ENCODE assay signal across 17 mouse cellular contexts in the genomic region with DNA sequence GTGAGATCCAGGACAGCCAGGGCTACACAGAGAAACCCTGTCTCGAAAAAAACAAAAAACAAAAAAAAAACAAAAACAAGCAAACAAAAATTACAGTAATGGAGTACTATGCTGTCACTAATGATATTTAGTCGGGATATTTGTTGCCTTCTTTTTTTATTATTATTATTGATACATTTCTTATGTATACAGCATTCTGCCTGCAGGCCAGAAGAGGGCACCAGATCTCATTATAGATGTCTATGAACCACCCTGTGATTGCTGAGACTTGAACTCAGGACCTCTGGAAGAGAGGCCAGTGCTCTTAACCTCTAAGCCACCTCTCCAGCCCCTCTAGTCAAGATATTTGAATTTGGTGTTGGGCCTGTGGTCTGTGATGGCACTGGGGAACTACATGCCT. TPM values are rescaled to one million over a fixed set of nuclear protein-coding genes. Genes with fewer than 3 reads are reported as not detected.
DNase-seq lines count a peak whose midpoint lies in the region; ATAC-seq and TF ChIP-seq lines count a peak whose summit lies in the region.
"Had no signal": no experiment of that assay in that cellular context is flagged by ENCODE, and none has a peak within 500 bp of the region (broad histone marks: within the 10 kb centered on the region; RNA-seq: fewer than 3 reads in every experiment).

No protein-coding gene starts in this region.

- H3K4me1 ChIP-seq in intestine, postnatal 0 days (replicated peaks; ENCODE audit: control insufficient read depth, insufficient read depth, low read length) = no peaks in the 10 kb centered on the region
- H3K4me1 ChIP-seq in intestine, embryonic 16.5 days (ENCODE audit: control insufficient read depth, insufficient read depth, low read length) = no peaks in the 10 kb centered on the region
- no peaks in the 10 kb centered on the region for H3K4me1 ChIP-seq in thymus, adult 2 months (replicated peaks; ENCODE audit: control insufficient read depth, insufficient read depth, low read length)
- H3K4me1 ChIP-seq in cortical plate, adult 2 months (ENCODE audit: control insufficient read depth, insufficient read depth, low read length) = no peaks in the 10 kb centered on the region
- H3K4me1 ChIP-seq: embryonic facial prominence, embryonic 15.5 days; forebrain, embryonic 13.5 days; hindbrain, embryonic 15.5 days; neural tube, embryonic 12.5 days had no signal

- no peak for ATAC-seq in intestine, postnatal 0 days
- ATAC-seq in intestine, embryonic 16.5 days = no peak
- ATAC-seq: forebrain, embryonic 13.5 days had no signal

- H3K36me3 ChIP-seq in intestine, postnatal 0 days (ENCODE audit: control insufficient read depth, insufficient read depth) = no peaks in the 10 kb centered on the region
- no peaks in the 10 kb centered on the region for H3K36me3 ChIP-seq in intestine, embryonic 16.5 days (ENCODE audit: control insufficient read depth, insufficient read depth, low read length)
- H3K36me3 ChIP-seq in thymus, adult 2 months (ENCODE audit: control insufficient read depth, insufficient read depth, low read length) = no peaks in the 10 kb centered on the region
- no peaks in the 10 kb centered on the region for H3K36me3 ChIP-seq in splenic B cell, adult 2 months (ENCODE audit: control insufficient read depth, insufficient read depth, low read length, poor library complexity, severe bottlenecking)
- H3K36me3 ChIP-seq: embryonic facial prominence, embryonic 15.5 days; hindbrain, embryonic 15.5 days; neural tube, embryonic 12.5 days had no signal

- H3K27me3 ChIP-seq in intestine, postnatal 0 days (replicated peaks; ENCODE audit: control insufficient read depth, insufficient read depth, low read length) = no peaks in the 10 kb centered on the region
- no peaks in the 10 kb centered on the region for H3K27me3 ChIP-seq in intestine, embryonic 16.5 days (replicated peaks; ENCODE audit: control insufficient read depth, insufficient read depth, low read length)
- no peaks in the 10 kb centered on the region for H3K27me3 ChIP-seq in thymus, adult 2 months (ENCODE audit: control insufficient read depth, insufficient read depth, low read length)
- H3K27me3 ChIP-seq in splenic B cell, adult 2 months (ENCODE audit: control insufficient read depth, insufficient read depth, low read length, poor library complexity, severe bottlenecking) = no peaks in the 10 kb centered on the region
- H3K27me3 ChIP-seq: embryonic facial prominence, embryonic 15.5 days; forebrain, embryonic 13.5 days; hindbrain, embryonic 15.5 days; neural tube, embryonic 12.5 days had no signal

- WGBS in intestine, postnatal 0 days = 86% methylated on average over 2 of the region's 2 CpGs
- WGBS in intestine, embryonic 16.5 days = 84% methylated on average over 2 of the region's 2 CpGs
- 87% methylated on average over 2 of the region's 2 CpGs for WGBS in thymus, adult 2 months

- peak; percentile 7 for DNase-seq in thymus, adult 2 months
- no peak for DNase-seq in thymus, postnatal 25 days
- peak; percentile 9 for DNase-seq in splenic B cell, adult 2 months (ENCODE audit: low read depth, low spot score)
- no peak for DNase-seq in cerebellum, adult 11-12 months
- no peak for DNase-seq in cerebellum, postnatal 10 days
- DNase-seq: cerebellum, adult 18-20 months; heart, postnatal 14 days; kidney, adult 9 months; midbrain, embryonic 14.5 days; thymus, adult 18-20 months had no signal

- H3K9me3 ChIP-seq in intestine, postnatal 0 days (ENCODE audit: control insufficient read depth) = no peaks in the 10 kb centered on the region
- no peaks in the 10 kb centered on the region for H3K9me3 ChIP-seq in intestine, embryonic 16.5 days (ENCODE audit: control insufficient read depth, low read length)
- H3K9me3 ChIP-seq: embryonic facial prominence, embryonic 15.5 days; forebrain, embryonic 13.5 days; hindbrain, embryonic 15.5 days; neural tube, embryonic 12.5 days had no signal

- no peak overlapping the region for H3K9ac ChIP-seq in intestine, postnatal 0 days (ENCODE audit: low read depth, low read length)
- H3K9ac ChIP-seq in intestine, embryonic 16.5 days (ENCODE audit: low read depth, low read length) = no peak overlapping the region
- H3K9ac ChIP-seq: embryonic facial prominence, embryonic 15.5 days; forebrain, embryonic 13.5 days; hindbrain, embryonic 15.5 days; neural tube, embryonic 12.5 days had no signal

- H3K4me3 ChIP-seq in intestine, postnatal 0 days (ENCODE audit: low read depth, low read length) = no peak overlapping the region
- no peak overlapping the region for H3K4me3 ChIP-seq in intestine, embryonic 16.5 days (ENCODE audit: low read length)
- H3K4me3 ChIP-seq in thymus, adult 2 months (ENCODE audit: control insufficient read depth, insufficient read depth, low read length) = no peak overlapping the region
- H3K4me3 ChIP-seq in cortical plate, adult 2 months (ENCODE audit: insufficient read depth, low read length) = no peak overlapping the region
- H3K4me3 ChIP-seq: embryonic facial prominence, embryonic 15.5 days; forebrain, embryonic 13.5 days; hindbrain, embryonic 15.5 days; neural tube, embryonic 12.5 days had no signal

- H3K27ac ChIP-seq in intestine, postnatal 0 days (ENCODE audit: low read depth, low read length) = no peak overlapping the region
- no peak overlapping the region for H3K27ac ChIP-seq in intestine, embryonic 16.5 days (ENCODE audit: low read length)
- no peak overlapping the region for H3K27ac ChIP-seq in thymus, adult 2 months (ENCODE audit: control insufficient read depth, insufficient read depth, low read length)
- no peak overlapping the region for H3K27ac ChIP-seq in cortical plate, adult 2 months (ENCODE audit: insufficient read depth, low read length)
- H3K27ac ChIP-seq: embryonic facial prominence, embryonic 15.5 days; forebrain, embryonic 13.5 days; hindbrain, embryonic 15.5 days; neural tube, embryonic 12.5 days had no signal

- TF ChIP-seq CTCF in intestine, postnatal 0 days (IDR thresholded peaks at IDR 0.05; ENCODE audit: low read depth) = peak; percentile 42
- no peak for TF ChIP-seq CTCF in thymus, adult 2 months (IDR thresholded peaks at IDR 0.05; ENCODE audit: borderline replicate concordance, control insufficient read depth, extremely low read depth, insufficient read depth, low read length, poor library complexity)
- 0 out of 2 replicates have a peak, but pooled peaks have one; percentile 10 for TF ChIP-seq CTCF in cortical plate, adult 2 months (IDR thresholded peaks at IDR 0.05; ENCODE audit: extremely low read depth, insufficient read depth, low read length)

- TF ChIP-seq POLR2A in thymus, adult 2 months (IDR thresholded peaks at IDR 0.05; ENCODE audit: control insufficient read depth, extremely low read depth, insufficient read depth, low read length, poor library complexity) = no peak
- TF ChIP-seq POLR2A in cortical plate, adult 2 months (IDR thresholded peaks at IDR 0.05; ENCODE audit: extremely low read depth, insufficient read depth, low read length) = no peak

- no peak overlapping the region for H3K4me2 ChIP-seq in intestine, postnatal 0 days (replicated peaks; ENCODE audit: low read depth)
- no peak overlapping the region for H3K4me2 ChIP-seq in intestine, embryonic 16.5 days (ENCODE audit: low read depth, low read length)
- H3K4me2 ChIP-seq: embryonic facial prominence, embryonic 15.5 days; forebrain, embryonic 13.5 days; hindbrain, embryonic 15.5 days; neural tube, embryonic 12.5 days had no signal

RNA-seq across cellular contexts. Expression of a gene that starts 26.3 kb away (rescaled TPM):
- polyA plus RNA-seq in intestine, postnatal 0 days (2015; fragmentation: Nextera tagmentation; extraction: Ambion mirVana) = 99.5 and 102 TPM in 2 replicates
- 95.2 and 101 TPM in 2 replicates for polyA plus RNA-seq in intestine, embryonic 16.5 days (2015; fragmentation: Nextera tagmentation; extraction: Ambion mirVana)
- polyA plus RNA-seq in thymus, adult 2 months (2012; rRNA removed) = 25.5 TPM in 2 replicates
- 133 and 148 TPM in 2 replicates for polyA plus RNA-seq in cortical plate, adult 2 months (2012; rRNA removed)

RNA-seq across cellular contexts. Expression of a gene that starts 26.3 kb away (rescaled TPM):
- 17.7 and 18.1 TPM in 2 replicates for polyA plus RNA-seq in intestine, postnatal 0 days (2015; fragmentation: Nextera tagmentation; extraction: Ambion mirVana)
- polyA plus RNA-seq in intestine, embryonic 16.5 days (2015; fragmentation: Nextera tagmentation; extraction: Ambion mirVana) = 26.9 and 29.2 TPM in 2 replicates
- polyA plus RNA-seq in thymus, adult 2 months (2012; rRNA removed) = 14.5 and 16.5 TPM in 2 replicates
- polyA plus RNA-seq in cortical plate, adult 2 months (2012; rRNA removed) = 21.5 and 23.0 TPM in 2 replicates

RNA-seq across cellular contexts. Expression of a gene that starts 35.1 kb away (rescaled TPM):
- 43.0 and 45.0 TPM in 2 replicates for polyA plus RNA-seq in intestine, postnatal 0 days (2015; fragmentation: Nextera tagmentation; extraction: Ambion mirVana)
- 31.4 and 37.9 TPM in 2 replicates for polyA plus RNA-seq in intestine, embryonic 16.5 days (2015; fragmentation: Nextera tagmentation; extraction: Ambion mirVana)
- 18.4 and 21.0 TPM in 2 replicates for polyA plus RNA-seq in thymus, adult 2 months (2012; rRNA removed)
- 141 and 144 TPM in 2 replicates for polyA plus RNA-seq in cortical plate, adult 2 months (2012; rRNA removed)

Comparison
In these comparisons a context has a peak if more than half of its experiments do, and no peak if none do; other contexts are left out.
1. DNase-seq: peak in thymus, adult 2 months (single experiment) and splenic B cell, adult 2 months (single experiment); none in thymus, postnatal 25 days (single experiment), cerebellum, adult 11-12 months (single experiment) and cerebellum, postnatal 10 days (0 of 2).